Mouse (Mus musculus) liver, adult (tissue): ENCODE measurements around the gene Maml2.

ENCODE experiments used
- GATA4 ChIP-seq: IDR thresholded peaks from 2 replicates; pipeline ENCODE4 v1.6.1; 2014; ENCODE audit warnings: mild to moderate bottlenecking, low read length; ENCODE audit not compliant: insufficient replicate concordance

The Maml2 gene

GRCm38 (mm10) chr9:13651828-13652227 is 354.1 kb downstream of the Maml2 start:
- TF ChIP-seq GATA4 = no peak

- no peak for TF ChIP-seq GATA4
These were observed 354.7 kb downstream of the Maml2 start for GRCm38 (mm10) chr9:13652389-13652877.

- TF ChIP-seq GATA4 = no peak
These were observed 355.2 kb downstream of the Maml2 start for GRCm38 (mm10) chr9:13652917-13653316.

GRCm38 (mm10) chr9:13661768-13662623 is 364.2 kb downstream of the Maml2 start:
- no peak for TF ChIP-seq GATA4

GRCm38 (mm10) chr9:13665487-13665969 is 367.8 kb downstream of the Maml2 start:
- TF ChIP-seq GATA4 = no peak

- TF ChIP-seq GATA4 = no peak
These were observed 370.2 kb downstream of the Maml2 start for GRCm38 (mm10) chr9:13667955-13668354.

- no peak for TF ChIP-seq GATA4
These were observed 371.0 kb downstream of the Maml2 start for GRCm38 (mm10) chr9:13668742-13669141.

- TF ChIP-seq GATA4 = no peak
These were observed 373.5 kb downstream of the Maml2 start for GRCm38 (mm10) chr9:13671125-13671769.

- TF ChIP-seq GATA4 = no peak
These were observed 375.5 kb downstream of the Maml2 start for GRCm38 (mm10) chr9:13673304-13673703.

- TF ChIP-seq GATA4 = no peak
These were observed 380.3 kb downstream of the Maml2 start for GRCm38 (mm10) chr9:13678026-13678425.

GRCm38 (mm10) chr9:13679696-13680095 is 381.9 kb downstream of the Maml2 start:
- TF ChIP-seq GATA4 = no peak

GRCm38 (mm10) chr9:13681147-13681546 is 383.4 kb downstream of the Maml2 start:
- TF ChIP-seq GATA4 = no peak

GRCm38 (mm10) chr9:13681581-13682038 is 383.9 kb downstream of the Maml2 start:
- TF ChIP-seq GATA4 = no peak

- TF ChIP-seq GATA4 = no peak
These were observed 386.7 kb downstream of the Maml2 start for GRCm38 (mm10) chr9:13684327-13684934.

GRCm38 (mm10) chr9:13686977-13687659 is 389.4 kb downstream of the Maml2 start:
- TF ChIP-seq GATA4 = no peak
